ENCODE assay signal across 24 mouse cellular contexts in genomic region chr13:97977104-97977503, GRCm38 (mm10).
DNase-seq lines count a peak whose midpoint lies in the region; ATAC-seq lines count a peak whose summit lies in the region.
"Had no signal": no experiment of that assay in that cellular context is flagged by ENCODE, and none has a peak within 500 bp of the region (broad histone marks: within the 10 kb centered on the region; RNA-seq: fewer than 3 reads in every experiment).

No protein-coding gene starts in this region.

- H3K9me3 ChIP-seq in intestine, embryonic 16.5 days (ENCODE audit: control insufficient read depth, low read length), result no peaks in the 10 kb centered on the region
- H3K9me3 ChIP-seq in midbrain, embryonic 16.5 days (replicated peaks; ENCODE audit: control insufficient read depth, low read length, poor library complexity, severe bottlenecking), result no peaks in the 10 kb centered on the region
- H3K9me3 ChIP-seq: heart, embryonic 12.5 days; heart, embryonic 15.5 days; hindbrain, embryonic 10.5 days; hindbrain, embryonic 13.5 days had no signal

- H3K27me3 ChIP-seq in intestine, embryonic 16.5 days (replicated peaks; ENCODE audit: control insufficient read depth, insufficient read depth, low read length), result no peaks in the 10 kb centered on the region
- H3K27me3 ChIP-seq in midbrain, embryonic 16.5 days (ENCODE audit: control insufficient read depth, insufficient read depth, low read depth, low read length), result no peaks in the 10 kb centered on the region
- H3K27me3 ChIP-seq: heart, embryonic 12.5 days; heart, embryonic 15.5 days; hindbrain, embryonic 13.5 days had no signal

- H3K36me3 ChIP-seq in intestine, embryonic 16.5 days (ENCODE audit: control insufficient read depth, insufficient read depth, low read length), result no peaks in the 10 kb centered on the region
- no peaks in the 10 kb centered on the region for H3K36me3 ChIP-seq in midbrain, embryonic 16.5 days (ENCODE audit: control insufficient read depth, insufficient read depth, low read length)
- H3K36me3 ChIP-seq: heart, embryonic 12.5 days; heart, embryonic 15.5 days; hindbrain, embryonic 10.5 days had no signal

- WGBS in intestine, embryonic 16.5 days, result 82% methylated on average over 9 of the region's 9 CpGs
- 81% methylated on average over 9 of the region's 9 CpGs for WGBS in midbrain, embryonic 16.5 days

- no peak overlapping the region for H3K4me3 ChIP-seq in intestine, embryonic 16.5 days (ENCODE audit: low read length)
- no peak overlapping the region for H3K4me3 ChIP-seq in midbrain, embryonic 16.5 days (ENCODE audit: low read depth, low read length)
- H3K4me3 ChIP-seq: gastrocnemius, adult 2 months; heart, embryonic 12.5 days; heart, embryonic 15.5 days; hindbrain, embryonic 10.5 days; hindbrain, embryonic 13.5 days had no signal

- H3K27ac ChIP-seq in intestine, embryonic 16.5 days (ENCODE audit: low read length), result peak overlapping the region; percentile 38; the same call in 1 of the 2 replicates
- no peak overlapping the region for H3K27ac ChIP-seq in midbrain, embryonic 16.5 days (ENCODE audit: low read length)
- H3K27ac ChIP-seq: gastrocnemius, adult 2 months; heart, embryonic 15.5 days; hindbrain, embryonic 10.5 days; hindbrain, embryonic 13.5 days had no signal

- H3K4me1 ChIP-seq in intestine, embryonic 16.5 days (ENCODE audit: control insufficient read depth, insufficient read depth, low read length), result no peaks in the 10 kb centered on the region
- H3K4me1 ChIP-seq in midbrain, embryonic 16.5 days (ENCODE audit: control insufficient read depth, insufficient read depth, low read length), result no peaks in the 10 kb centered on the region

- H3K9ac ChIP-seq in intestine, embryonic 16.5 days (ENCODE audit: low read depth, low read length), result no peak overlapping the region
- no peak overlapping the region for H3K9ac ChIP-seq in midbrain, embryonic 16.5 days (ENCODE audit: low read depth, low read length)
- H3K9ac ChIP-seq: forebrain, postnatal 0 days; heart, embryonic 12.5 days; heart, embryonic 15.5 days; hindbrain, embryonic 13.5 days had no signal

- DNase-seq in testis, postnatal 10 days (ENCODE audit: low spot score), result no peak
- no peak for DNase-seq in lung, postnatal 36 days
- DNase-seq: adrenal gland, adult 8-10 months; adrenal gland, postnatal 25 days; cerebellum, adult 11-12 months; cerebellum, adult 8-10 months; cerebellum, postnatal 10 days; cerebellum, postnatal 36 days; forebrain, postnatal 0 days; gastrocnemius, adult 2 months; gastrocnemius, postnatal 14 days; heart, postnatal 10 days; heart, postnatal 36 days had no signal

- no peak overlapping the region for H3K4me2 ChIP-seq in intestine, embryonic 16.5 days (ENCODE audit: low read depth, low read length)
- no peak overlapping the region for H3K4me2 ChIP-seq in midbrain, embryonic 16.5 days (ENCODE audit: low read length)
- H3K4me2 ChIP-seq: heart, embryonic 12.5 days; heart, embryonic 15.5 days; hindbrain, embryonic 13.5 days had no signal

- peak; percentile 42 for ATAC-seq in common myeloid progenitor, adult 5-6 weeks (replicated peaks; ENCODE audit: low read depth, poor library complexity, severe bottlenecking)
- peak; percentile 36; the same call in 1 of the 2 replicates for ATAC-seq in intestine, embryonic 16.5 days
- ATAC-seq in megakaryocyte progenitor cell, adult 5-6 weeks (replicated peaks; ENCODE audit: poor library complexity), result peak; percentile 60
- ATAC-seq in midbrain, embryonic 16.5 days, result no peak
- ATAC-seq: activated CD4-positive, CD25-positive, alpha-beta regulatory T cell, adult 4 months; forebrain, embryonic 14.5 days; forebrain, postnatal 0 days; hindbrain, embryonic 16.5 days had no signal
